Mouse (Mus musculus) layer of hippocampus, adult 2 months (tissue): ENCODE measurements around the gene Oscp1. TPM values are rescaled to one million over a fixed set of nuclear protein-coding genes. Genes with fewer than 3 reads are reported as not detected.

Source experiments
- DNase-seq, 2 experiments: peaks; one replicate each; pipeline ENCODE4 v3.0.0; 2022; ENCODE audit warnings: low spot score in 2 of 2
- H3K27ac ChIP-seq: fragments of 200-600 bp; 2 replicates; pipeline ENCODE4 v1.8.1; 2022
- H3K4me3 ChIP-seq: fragments of 200-600 bp; 2 replicates; pipeline ENCODE4 v1.8.1; 2022; ENCODE audit warnings: mild to moderate bottlenecking
- CTCF ChIP-seq: fragments of 200-600 bp; conservative IDR thresholded peaks from 2 replicates; pipeline ENCODE4 v1.8.1; 2022; ENCODE audit warnings: antibody characterized with exemption, mild to moderate bottlenecking, moderate library complexity
- total RNA-seq, 2 experiments: library from RNA; stranded (reverse); gene quantifications; 2 replicates each; pipeline ENCODE4 v1.2.3; 2021

The Oscp1 gene
- total RNA-seq, 2 experiments from 2014 or later = 41.1 to 44.5 TPM

DNA sequence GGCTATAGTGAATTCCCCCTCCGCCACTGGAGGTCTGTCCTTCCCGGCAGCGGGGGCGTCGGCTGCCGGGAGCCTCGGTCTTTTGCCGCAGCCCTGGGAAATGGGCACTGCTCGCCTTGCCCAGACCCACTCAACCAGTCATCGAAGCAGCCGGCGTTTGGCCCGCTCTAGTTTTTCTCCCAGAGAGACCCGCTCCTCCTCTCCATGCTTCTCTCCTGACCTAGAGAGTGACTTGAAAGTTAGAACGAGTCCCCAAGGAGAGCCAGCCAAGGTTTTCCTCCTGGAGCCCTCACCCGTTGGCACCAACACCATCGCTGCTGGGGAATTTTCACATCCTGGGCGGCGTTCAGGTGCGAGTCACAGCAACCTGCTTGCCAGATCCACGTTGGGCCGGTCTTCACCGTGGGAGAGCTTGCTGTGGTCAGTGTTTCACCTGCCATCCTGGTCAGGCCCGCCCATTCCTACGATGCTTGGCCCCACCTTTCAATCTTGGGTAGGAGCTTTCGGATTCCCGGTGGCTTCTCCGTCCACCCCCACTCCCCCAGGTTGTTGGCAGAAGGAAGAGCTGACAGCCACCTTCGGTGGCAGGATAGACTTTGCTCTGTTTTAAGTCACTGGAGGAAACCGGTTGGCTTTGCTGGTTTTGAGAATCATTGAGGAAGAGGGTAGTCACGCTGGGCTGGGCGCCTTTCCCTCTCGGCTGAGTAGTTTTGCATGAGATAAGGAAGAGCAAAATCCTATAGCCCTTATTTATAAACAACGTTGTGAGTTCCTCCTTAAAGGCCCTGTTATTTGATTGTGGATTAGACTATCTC lies 46.1 kb downstream of the Oscp1 start:
- no peak for TF ChIP-seq CTCF
- Histone ChIP-seq H3K4me3 (peak overlapping the region; percentile 82), H3K27ac (peak overlapping the region; percentile 97)
- DNase-seq = no peak

GRCm38 (mm10) chr4:126105131-126105783 lies 46.9 kb downstream of the Oscp1 start:
- peak overlapping the region; percentile 97 for H3K27ac ChIP-seq
- no peak for TF ChIP-seq CTCF
- H3K4me3 ChIP-seq = peak overlapping the region; percentile 82
- DNase-seq = no peak

DNA sequence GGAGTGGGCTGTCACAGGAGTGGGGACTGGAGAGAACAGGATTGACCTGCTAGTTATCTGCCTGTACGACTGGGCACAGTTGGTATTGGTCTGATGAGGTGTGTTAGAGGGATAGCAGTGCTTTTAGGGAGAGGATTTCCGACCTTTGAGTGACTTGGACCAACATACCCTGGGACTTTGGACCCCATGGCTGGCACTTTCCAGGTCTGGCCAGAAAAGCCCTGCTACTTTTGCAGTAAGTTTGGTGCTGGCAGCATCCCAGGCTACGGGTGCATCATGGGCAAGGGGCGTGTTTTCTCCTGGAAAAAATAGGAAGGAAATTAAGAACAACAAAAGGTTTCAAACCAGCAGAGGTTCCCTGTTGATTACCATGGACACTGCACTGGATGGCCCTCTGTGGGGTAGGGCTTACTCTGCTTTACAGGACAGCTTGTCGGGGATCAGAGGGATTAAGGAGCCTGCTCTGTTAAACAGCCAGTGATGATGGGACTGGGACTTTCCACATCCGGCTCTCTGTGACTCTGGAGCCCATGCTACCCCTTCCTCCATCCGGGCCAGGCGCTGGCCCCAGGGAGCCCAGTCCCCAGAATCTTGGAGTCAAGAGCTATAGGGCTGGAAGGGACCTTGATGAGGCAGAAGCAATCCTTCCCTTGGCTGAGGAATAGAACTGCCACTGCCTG lies 49.8 kb downstream of the Oscp1 start:
- no peak for DNase-seq
- no peak overlapping the region for H3K4me3 ChIP-seq
- TF ChIP-seq CTCF = no peak
- H3K27ac ChIP-seq = peak overlapping the region; percentile 92

- no peak for DNase-seq
- Histone ChIP-seq H3K27ac (peak overlapping the region; percentile 92), H3K4me3 (peak overlapping the region; percentile 30)
- TF ChIP-seq CTCF = no peak
These were observed 51.4 kb downstream of the Oscp1 start for GRCm38 (mm10) chr4:126109613-126110373.

- peak overlapping the region; percentile 30 for H3K4me3 ChIP-seq
- DNase-seq = peak; percentile 75 to 78
These were observed 52.2 kb downstream of the Oscp1 start for GRCm38 (mm10) chr4:126110374-126111152.

GRCm38 (mm10) chr4:126111153-126111549 lies 52.8 kb downstream of the Oscp1 start:
- H3K4me3 ChIP-seq = peak overlapping the region; percentile 30
- TF ChIP-seq CTCF = no peak

More at GRCm38 (mm10) chr4:126110374-126111152, 52.2 kb downstream of the Oscp1 start:
- peak overlapping the region; percentile 92 for H3K27ac ChIP-seq
- TF ChIP-seq CTCF = peak; percentile 57

DNA sequence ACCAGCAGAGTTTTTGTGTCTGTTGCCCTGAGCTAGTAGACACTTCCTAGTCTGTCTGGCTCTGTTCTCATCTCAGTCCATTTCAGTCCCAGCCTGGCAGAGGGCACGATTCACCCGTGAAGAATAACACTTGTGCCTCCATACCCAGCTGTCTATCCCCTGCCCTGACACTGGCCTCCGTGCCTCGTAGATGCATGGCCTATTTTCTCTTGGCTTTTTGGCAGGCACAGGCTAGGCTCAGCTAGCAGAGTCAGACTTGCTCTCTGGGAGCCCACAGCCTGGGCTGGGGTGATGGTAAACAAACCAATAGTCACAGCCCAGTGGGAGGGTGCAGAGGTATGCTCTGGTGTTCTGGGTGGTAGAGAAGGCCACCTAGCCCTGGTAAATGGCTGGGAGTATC lies 54.9 kb downstream of the Oscp1 start:
- no peak overlapping the region for H3K4me3 ChIP-seq
- no peak for TF ChIP-seq CTCF
- no peak for DNase-seq
- H3K27ac ChIP-seq = peak overlapping the region; percentile 92

More at GRCm38 (mm10) chr4:126111153-126111549, 52.8 kb downstream of the Oscp1 start:
- no peak for DNase-seq
- peak overlapping the region; percentile 92 for H3K27ac ChIP-seq

- Histone ChIP-seq H3K4me3 (no peak overlapping the region), H3K27ac (peak overlapping the region; percentile 92; the same call in 1 of the 2 replicates)
- TF ChIP-seq CTCF = peak; percentile 86
- peak in 1 of 2 experiments; percentile 66 for DNase-seq
These were observed 55.6 kb downstream of the Oscp1 start for GRCm38 (mm10) chr4:126113943-126114342.

DNA sequence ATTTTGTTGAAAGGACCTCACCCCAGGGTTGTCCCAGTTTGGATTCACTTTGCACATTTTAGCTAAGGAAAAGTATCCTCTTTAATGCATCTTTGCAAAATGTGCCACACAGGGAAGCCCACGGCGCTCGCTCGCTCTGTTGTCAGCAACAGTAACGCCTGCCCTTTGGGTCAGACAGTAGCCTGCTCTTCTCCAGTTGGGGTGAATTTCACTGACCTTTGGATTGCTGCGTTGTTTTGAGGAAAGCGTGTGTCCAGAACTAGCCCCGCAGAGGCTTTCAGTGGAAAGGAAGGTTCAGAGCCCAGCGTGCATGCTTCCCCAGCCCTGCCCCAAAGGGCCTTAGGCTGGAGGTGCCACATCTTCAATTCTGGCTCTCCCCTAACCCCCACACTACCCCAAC lies 57.0 kb downstream of the Oscp1 start:
- no peak overlapping the region for H3K4me3 ChIP-seq
- DNase-seq = no peak
- H3K27ac ChIP-seq = no peak overlapping the region
- no peak for TF ChIP-seq CTCF

DNA sequence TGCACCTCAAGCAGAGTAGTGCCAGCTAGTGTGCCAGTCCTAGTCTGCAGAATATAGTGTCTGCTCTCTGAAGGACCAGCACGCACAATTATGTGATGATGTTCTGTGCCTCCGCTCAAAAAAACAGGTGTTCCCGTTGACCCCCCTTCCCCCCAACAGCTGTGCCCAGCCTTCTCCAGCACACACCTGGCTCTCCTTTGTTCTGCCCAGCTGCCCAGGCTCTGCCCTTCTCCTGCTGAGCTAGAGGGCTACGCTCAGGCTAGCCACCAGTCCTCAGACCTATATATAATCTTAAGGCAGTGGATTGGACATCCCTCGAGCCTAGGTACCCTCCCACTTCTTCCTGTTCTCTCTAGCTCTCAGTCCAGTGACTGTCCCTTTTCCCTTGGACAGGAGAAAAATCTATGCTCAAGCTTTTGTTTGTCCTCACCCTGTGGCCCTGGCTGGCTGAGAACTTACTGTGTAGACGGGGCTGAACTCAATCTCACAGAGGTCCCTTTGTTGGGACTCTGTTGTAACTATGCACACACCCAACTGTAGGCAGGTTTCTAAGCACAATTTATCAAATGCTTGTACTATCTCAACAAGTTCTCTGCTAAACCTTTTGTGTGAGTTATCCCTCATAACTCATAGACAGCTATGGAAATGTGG lies 57.6 kb downstream of the Oscp1 start:
- Histone ChIP-seq H3K4me3 (no peak overlapping the region), H3K27ac (no peak overlapping the region)
- no peak for TF ChIP-seq CTCF
- no peak for DNase-seq

GRCm38 (mm10) chr4:126117116-126117515 lies 58.8 kb downstream of the Oscp1 start:
- no peak for DNase-seq
- no peak overlapping the region for H3K27ac ChIP-seq
- no peak overlapping the region for H3K4me3 ChIP-seq
- no peak for TF ChIP-seq CTCF
